Mouse (Mus musculus) forebrain, embryonic 12.5 days (tissue): ENCODE data around the gene Dscam. TPM values are rescaled to one million over a fixed set of nuclear protein-coding genes. Genes with fewer than 3 reads are reported as not detected.

ENCODE experiments used
- ATAC-seq: fragments of 200-750 bp; cut with Nextera tagmentation; 2 replicates; pipeline ENCODE4 v1.8.0; 2017; ENCODE audit warnings: moderate TSS enrichment; ENCODE audit not compliant: low FRiP score
- H3K27ac ChIP-seq: fragments of 300-500 bp; sonication (generic); 2 replicates; pipeline ENCODE4 v1.5.1; 2016; ENCODE audit warnings: mild to moderate bottlenecking
- H3K27me3 ChIP-seq: fragments of 300-500 bp; sonication (generic); 2 replicates; pipeline ENCODE4 v1.6.1; 2016; ENCODE audit warnings: mild to moderate bottlenecking
- H3K36me3 ChIP-seq: fragments of 300-500 bp; sonication (generic); replicated peaks from 2 replicates; pipeline ENCODE4 v1.6.1; 2016; ENCODE audit warnings: mild to moderate bottlenecking
- H3K4me1 ChIP-seq: fragments of 300-500 bp; sonication (generic); 2 replicates; pipeline ENCODE4 v1.6.1; 2016
- H3K4me2 ChIP-seq: fragments of 300-500 bp; sonication (generic); 2 replicates; pipeline ENCODE4 v1.6.1; 2016; ENCODE audit warnings: mild to moderate bottlenecking, moderate library complexity
- H3K4me3 ChIP-seq: fragments of 300-500 bp; sonication (generic); replicated peaks from 2 replicates; pipeline ENCODE4 v1.5.1; 2016; ENCODE audit warnings: mild to moderate bottlenecking
- H3K9ac ChIP-seq: fragments of 300-500 bp; sonication (generic); 2 replicates; pipeline ENCODE4 v1.6.1; 2016; ENCODE audit warnings: mild to moderate bottlenecking
- H3K9me3 ChIP-seq: fragments of 300-500 bp; sonication (generic); 2 replicates; pipeline ENCODE4 v1.6.1; 2016
- WGBS: fragments of 180-500 bp; shearing (Covaris S2); methylation state at CpG from one replicate; pipeline ENCODE4 v1.1.7; 2016; 5-methylcytosine and 5-hydroxymethylcytosine counted together
- polyA plus RNA-seq: library from polyadenylated mRNA; unstranded; fragments of >200 nt; fragmentation: Nextera tagmentation; extraction: Ambion mirVana; gene quantifications from 2 replicates; pipeline ENCODE4 v1.2.1, GENCODE M21; 2016

Gene Dscam
- polyA plus RNA-seq, 1 experiment from 2014 or later: 2.6 TPM

DNA sequence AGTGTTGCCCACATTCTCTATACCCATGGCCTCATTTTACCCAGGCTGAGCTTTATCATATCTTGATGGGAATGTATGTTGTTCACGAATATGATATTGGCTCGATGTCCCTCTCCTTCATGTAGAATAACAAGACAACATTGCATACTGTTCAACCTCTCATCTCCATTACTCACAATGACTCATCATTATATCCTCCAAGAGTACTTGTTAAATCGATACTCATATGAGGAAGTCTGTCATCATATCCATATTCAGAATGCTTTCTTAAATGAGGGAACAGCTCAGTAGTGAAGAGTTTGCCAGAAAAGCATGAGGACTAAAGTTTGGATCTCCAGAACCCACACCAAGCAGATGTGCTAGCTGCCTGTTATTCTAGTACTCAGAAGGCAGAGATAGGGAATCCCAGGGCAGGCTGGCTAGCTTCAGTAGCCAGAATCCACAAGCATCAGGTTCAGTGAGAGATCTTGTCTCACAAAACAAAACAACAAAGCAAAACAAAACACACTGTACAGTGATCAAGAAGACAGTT, 327.7 kb downstream of the Dscam start:
- Histone ChIP-seq H3K4me1 (peaks cover 44% of the 10 kb centered on the region), H3K9ac (no peak overlapping the region), H3K36me3 (no peaks in the 10 kb centered on the region), H3K27ac (peak overlapping the region; percentile 82), H3K27me3 (no peaks in the 10 kb centered on the region), H3K4me2 (no peak overlapping the region), H3K9me3 (no peaks in the 10 kb centered on the region), H3K4me3 (no peak overlapping the region)
- WGBS: 93% methylated on average over 3 of the region's 3 CpGs
- ATAC-seq: no peak

DNA sequence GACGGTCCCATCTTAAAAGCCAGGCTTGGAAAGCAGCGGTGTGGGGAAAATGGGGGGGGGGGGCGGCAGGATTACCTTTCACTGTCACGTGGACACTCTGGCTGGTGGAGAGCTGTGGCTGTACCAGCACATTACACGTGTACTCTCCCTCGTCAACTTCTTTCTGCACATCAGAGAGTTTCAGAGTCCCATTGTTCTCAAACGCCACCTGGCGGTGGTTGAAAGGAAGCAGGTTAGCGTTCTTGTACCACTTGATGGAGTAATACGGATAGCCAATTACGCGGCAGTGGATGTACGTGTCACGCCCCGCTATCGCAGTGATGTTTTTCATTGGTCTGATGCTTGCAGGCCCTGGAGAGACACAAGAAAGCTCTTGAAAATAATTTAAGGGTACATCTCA, 350.9 kb downstream of the Dscam start:
- peak; percentile 69 for ATAC-seq
- Histone ChIP-seq H3K4me3 (no peak overlapping the region), H3K4me2 (no peak overlapping the region), H3K36me3 (no peaks in the 10 kb centered on the region), H3K27ac (no peak overlapping the region), H3K9me3 (no peaks in the 10 kb centered on the region), H3K27me3 (0 out of 2 replicates have a peak, but pooled peaks cover 3% of the 10 kb centered on the region), H3K4me1 (no peaks in the 10 kb centered on the region), H3K9ac (no peak overlapping the region)
- 25% methylated on average over 16 of the region's 16 CpGs for WGBS

DNA sequence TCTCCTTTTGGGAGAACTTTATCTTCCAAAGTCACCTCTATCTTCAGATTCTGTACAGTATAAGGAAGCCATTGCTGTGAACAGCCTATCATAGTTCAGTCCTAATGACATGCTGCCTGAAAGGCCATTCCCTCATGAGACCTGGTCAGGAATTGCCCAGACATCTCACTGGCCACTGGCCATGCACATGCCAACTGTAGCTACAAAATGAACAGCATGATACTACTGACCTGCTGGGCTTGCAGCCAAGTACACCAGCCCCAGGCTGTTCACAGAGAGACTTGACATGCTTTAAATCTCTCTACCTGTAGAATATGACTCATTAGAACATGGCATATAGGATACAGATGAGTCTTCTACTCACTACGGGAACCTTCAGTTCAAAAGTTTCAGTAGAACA, 364.3 kb downstream of the Dscam start:
- H3K4me3 ChIP-seq: no peak overlapping the region
- H3K9me3 ChIP-seq: no peaks in the 10 kb centered on the region
- no peaks in the 10 kb centered on the region for H3K27me3 ChIP-seq
- no peak for ATAC-seq
- H3K27ac ChIP-seq: no peak overlapping the region
- 86% methylated on average over 1 of the region's 1 CpGs for WGBS
- no peak overlapping the region for H3K9ac ChIP-seq
- no peaks in the 10 kb centered on the region for H3K36me3 ChIP-seq
- H3K4me1 ChIP-seq: no peaks in the 10 kb centered on the region
- no peak overlapping the region for H3K4me2 ChIP-seq

DNA sequence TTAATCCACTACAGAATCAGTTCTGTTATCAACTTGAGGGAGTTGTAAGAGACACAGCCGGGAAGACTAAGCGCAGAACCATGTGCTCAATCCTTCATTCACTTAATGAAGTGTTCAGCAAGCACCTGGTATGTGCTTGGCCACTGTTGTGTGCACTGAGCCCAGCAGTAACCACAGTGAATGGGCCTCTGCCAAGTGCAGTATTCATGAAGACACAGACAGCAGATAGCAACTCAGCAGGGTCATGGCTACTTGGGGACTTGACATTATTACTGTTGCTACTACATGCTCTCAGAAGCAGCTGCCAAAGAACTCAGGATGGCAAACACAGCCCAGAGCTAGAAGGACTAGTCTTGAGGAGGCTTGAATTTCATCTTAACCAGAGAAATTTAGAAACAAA, 367.9 kb downstream of the Dscam start:
- ATAC-seq: no peak
- H3K4me3 ChIP-seq: no peak overlapping the region
- no peaks in the 10 kb centered on the region for H3K9me3 ChIP-seq
- no peaks in the 10 kb centered on the region for H3K4me1 ChIP-seq
- H3K36me3 ChIP-seq: no peaks in the 10 kb centered on the region
- no peaks in the 10 kb centered on the region for H3K27me3 ChIP-seq
- no peak overlapping the region for H3K9ac ChIP-seq
- H3K27ac ChIP-seq: no peak overlapping the region
- no peak overlapping the region for H3K4me2 ChIP-seq
- WGBS: 87% methylated on average over 2 of the region's 2 CpGs

DNA sequence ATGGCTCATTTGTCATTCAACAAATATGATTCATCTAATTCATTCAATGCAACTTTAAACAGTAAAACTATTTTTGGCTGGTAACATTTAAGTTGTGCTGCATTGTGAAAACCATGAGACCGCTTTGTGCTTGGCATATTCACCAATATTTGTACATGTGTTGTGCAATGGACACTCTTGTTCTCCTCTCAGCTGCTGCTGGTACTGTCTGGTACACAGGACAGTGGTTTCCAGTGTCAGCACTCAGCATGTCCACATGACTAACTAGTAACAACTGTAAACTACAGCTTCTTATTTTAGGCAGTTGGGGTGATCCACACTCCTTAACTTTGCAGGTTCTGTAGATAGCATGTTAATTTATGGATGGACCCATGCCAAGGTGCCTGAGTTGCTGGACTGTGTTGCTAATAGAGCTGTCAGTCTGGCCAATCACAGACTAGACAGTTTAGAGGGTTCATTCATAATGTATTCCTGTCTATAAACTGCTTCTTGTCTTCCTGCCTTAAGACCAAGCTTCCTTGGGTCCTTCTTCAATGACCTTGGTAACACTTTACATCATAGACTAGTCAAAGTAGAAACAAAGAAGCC, 368.8 kb downstream of the Dscam start:
- no peak overlapping the region for H3K27ac ChIP-seq
- H3K4me1 ChIP-seq: no peaks in the 10 kb centered on the region
- H3K9ac ChIP-seq: no peak overlapping the region
- H3K27me3 ChIP-seq: no peaks in the 10 kb centered on the region
- no peaks in the 10 kb centered on the region for H3K36me3 ChIP-seq
- WGBS: 94% methylated on average over 1 of the region's 1 CpGs
- no peak overlapping the region for H3K4me3 ChIP-seq
- no peaks in the 10 kb centered on the region for H3K9me3 ChIP-seq
- ATAC-seq: no peak
- H3K4me2 ChIP-seq: no peak overlapping the region

DNA sequence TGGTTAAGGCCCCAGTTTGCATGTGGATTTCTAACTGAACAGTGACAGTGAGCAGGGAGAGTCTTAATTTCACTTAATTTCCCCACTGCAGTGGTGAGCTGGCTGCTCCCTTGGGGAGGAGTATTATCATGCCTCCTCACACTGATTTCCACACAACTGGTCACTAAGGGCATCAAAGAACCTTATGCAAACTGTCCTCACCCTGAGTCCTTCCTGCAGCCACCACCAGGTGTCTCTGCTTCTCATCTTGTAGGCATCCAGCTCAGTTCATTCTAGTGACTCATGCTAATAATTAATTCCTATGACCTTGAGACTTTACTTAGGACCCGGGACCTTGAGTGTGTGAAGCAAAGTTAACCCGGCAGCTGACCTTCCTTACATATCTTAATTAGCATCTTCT, 375.1 kb downstream of the Dscam start:
- peaks cover 5% of the 10 kb centered on the region; the same call in 1 of the 2 replicates for H3K4me1 ChIP-seq
- no peaks in the 10 kb centered on the region for H3K9me3 ChIP-seq
- H3K4me3 ChIP-seq: no peak overlapping the region
- H3K36me3 ChIP-seq: no peaks in the 10 kb centered on the region
- H3K27me3 ChIP-seq: no peaks in the 10 kb centered on the region
- 39% methylated on average over 2 of the region's 2 CpGs for WGBS
- no peak overlapping the region for H3K9ac ChIP-seq
- no peak overlapping the region for H3K4me2 ChIP-seq
- ATAC-seq: no peak
- no peak overlapping the region for H3K27ac ChIP-seq

DNA sequence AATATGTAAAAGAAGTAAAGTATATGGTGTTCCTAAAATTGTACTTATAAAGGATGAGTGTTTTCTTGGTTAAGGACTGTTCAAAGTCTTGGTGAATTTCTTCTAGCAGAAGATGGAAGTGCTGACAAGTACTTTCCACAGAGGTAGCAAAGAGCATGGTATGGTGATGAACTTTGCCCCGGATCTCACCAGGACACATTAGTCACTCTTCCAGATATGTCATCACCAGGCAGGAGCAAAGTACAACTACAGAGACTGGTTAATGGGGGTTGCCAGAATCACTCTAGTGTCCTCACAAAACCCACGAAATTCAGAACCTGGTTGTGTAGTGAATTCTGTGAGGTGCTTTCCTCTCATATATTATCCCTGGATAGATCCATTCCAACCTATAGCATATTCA, 379.2 kb downstream of the Dscam start:
- peaks cover 10% of the 10 kb centered on the region for H3K4me1 ChIP-seq
- no peak for ATAC-seq
- no peak overlapping the region for H3K4me2 ChIP-seq
- no peak overlapping the region for H3K9ac ChIP-seq
- 76% methylated on average over 2 of the region's 2 CpGs for WGBS
- H3K9me3 ChIP-seq: no peaks in the 10 kb centered on the region
- no peak overlapping the region for H3K4me3 ChIP-seq
- H3K27me3 ChIP-seq: no peaks in the 10 kb centered on the region
- no peak overlapping the region for H3K27ac ChIP-seq
- no peaks in the 10 kb centered on the region for H3K36me3 ChIP-seq

DNA sequence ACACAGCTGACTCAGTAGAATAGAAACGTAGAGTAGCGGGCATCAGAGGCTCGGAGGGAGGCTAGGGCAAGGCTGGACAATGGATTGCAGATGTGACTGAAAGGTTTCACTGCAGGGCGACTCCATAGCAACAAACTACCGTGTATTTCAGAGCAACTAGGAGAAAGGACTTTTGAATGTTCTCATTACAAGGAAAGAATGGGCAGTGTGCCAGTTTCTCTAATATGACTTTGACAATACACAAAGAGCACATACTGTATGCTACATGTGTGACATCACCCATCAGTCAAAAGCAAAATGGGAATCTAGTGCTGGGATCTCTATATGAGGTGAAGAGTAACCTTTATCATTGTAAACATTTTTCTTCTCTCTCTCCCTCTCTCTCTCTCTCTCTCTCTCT, 382.3 kb downstream of the Dscam start:
- H3K36me3 ChIP-seq: no peaks in the 10 kb centered on the region
- H3K4me1 ChIP-seq: peaks cover 5% of the 10 kb centered on the region
- H3K27ac ChIP-seq: no peak overlapping the region
- no peak overlapping the region for H3K4me3 ChIP-seq
- ATAC-seq: no peak
- 48% methylated on average over 5 of the region's 5 CpGs for WGBS
- H3K27me3 ChIP-seq: no peaks in the 10 kb centered on the region
- H3K4me2 ChIP-seq: no peak overlapping the region
- no peaks in the 10 kb centered on the region for H3K9me3 ChIP-seq
- H3K9ac ChIP-seq: no peak overlapping the region

DNA sequence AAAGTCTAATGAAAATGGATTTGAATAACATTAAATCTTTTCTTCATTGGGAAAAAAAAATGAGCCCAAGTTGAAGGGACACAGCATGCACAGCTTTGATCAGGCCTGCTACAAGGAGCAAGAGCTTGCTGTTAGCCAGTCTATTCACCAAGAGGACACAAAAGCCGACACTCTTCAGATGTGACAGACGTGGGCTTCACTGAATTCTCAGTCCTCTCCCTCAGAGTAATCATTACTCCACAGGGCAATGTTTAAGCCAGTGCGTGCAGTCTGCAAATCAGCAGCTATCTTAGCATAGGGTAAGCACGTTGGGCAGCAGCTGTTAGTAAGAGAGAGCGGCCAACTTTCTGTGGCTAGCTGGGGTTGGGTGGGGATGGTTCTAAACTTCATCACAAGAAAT, 391.5 kb downstream of the Dscam start:
- peak; percentile 67 for ATAC-seq
- H3K4me2 ChIP-seq: no peak overlapping the region
- no peak overlapping the region for H3K9ac ChIP-seq
- H3K36me3 ChIP-seq: no peaks in the 10 kb centered on the region
- H3K4me1 ChIP-seq: peaks cover 18% of the 10 kb centered on the region
- no peak overlapping the region for H3K4me3 ChIP-seq
- peak overlapping the region; percentile 70 for H3K27ac ChIP-seq
- no peaks in the 10 kb centered on the region for H3K9me3 ChIP-seq
- WGBS: 32% methylated on average over 5 of the region's 5 CpGs
- no peaks in the 10 kb centered on the region for H3K27me3 ChIP-seq

DNA sequence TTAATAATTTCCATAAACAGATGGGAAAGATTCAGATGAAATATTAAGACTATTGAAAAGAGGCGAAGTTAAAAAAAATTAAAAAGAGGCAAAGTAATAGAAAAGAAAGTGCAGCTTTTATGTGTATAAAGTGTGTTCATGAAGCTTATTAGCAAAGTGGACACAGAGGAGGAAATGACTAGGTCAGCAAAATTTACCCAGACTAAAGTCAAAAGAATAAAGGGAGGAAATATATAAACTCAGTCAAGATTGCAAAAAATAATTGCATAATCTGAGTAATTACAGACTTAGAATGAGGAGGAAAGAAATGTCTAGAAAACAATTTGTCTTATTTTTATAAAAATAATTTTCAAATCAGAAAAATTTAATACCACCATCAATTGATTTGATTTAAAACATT, 396.3 kb downstream of the Dscam start:
- Histone ChIP-seq H3K27me3 (no peaks in the 10 kb centered on the region), H3K4me2 (no peak overlapping the region), H3K9me3 (no peaks in the 10 kb centered on the region), H3K9ac (no peak overlapping the region), H3K36me3 (no peaks in the 10 kb centered on the region), H3K4me1 (peaks cover 11% of the 10 kb centered on the region), H3K27ac (no peak overlapping the region), H3K4me3 (no peak overlapping the region)
- WGBS: 98% methylated on average over 1 of the region's 1 CpGs
- ATAC-seq: no peak

DNA sequence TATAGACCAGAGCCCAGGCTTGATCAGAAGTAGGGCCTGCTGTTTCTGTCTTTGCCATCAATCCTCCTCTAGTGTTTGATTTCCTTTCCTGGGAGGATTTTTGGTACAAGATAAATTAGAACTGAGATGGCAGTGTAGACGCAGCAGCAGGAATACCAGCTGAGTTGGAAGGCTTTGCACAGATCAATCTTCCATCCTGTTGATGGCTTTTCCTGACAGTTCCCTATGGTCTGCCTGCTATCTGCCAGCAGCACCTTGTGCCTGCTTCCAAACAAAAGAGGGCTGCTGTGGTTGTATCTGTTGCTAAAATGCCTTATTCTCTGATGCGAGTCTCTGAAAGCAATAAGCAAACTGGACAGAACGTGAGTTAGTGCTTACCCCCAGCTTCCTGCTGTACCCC, 402.6 kb downstream of the Dscam start:
- H3K27me3 ChIP-seq: no peaks in the 10 kb centered on the region
- H3K9ac ChIP-seq: no peak overlapping the region
- no peak for ATAC-seq
- H3K36me3 ChIP-seq: no peaks in the 10 kb centered on the region
- H3K4me3 ChIP-seq: no peak overlapping the region
- no peak overlapping the region for H3K27ac ChIP-seq
- H3K4me1 ChIP-seq: peaks cover 6% of the 10 kb centered on the region; the same call in 1 of the 2 replicates
- 71% methylated on average over 3 of the region's 3 CpGs for WGBS
- H3K9me3 ChIP-seq: no peaks in the 10 kb centered on the region
- no peak overlapping the region for H3K4me2 ChIP-seq

DNA sequence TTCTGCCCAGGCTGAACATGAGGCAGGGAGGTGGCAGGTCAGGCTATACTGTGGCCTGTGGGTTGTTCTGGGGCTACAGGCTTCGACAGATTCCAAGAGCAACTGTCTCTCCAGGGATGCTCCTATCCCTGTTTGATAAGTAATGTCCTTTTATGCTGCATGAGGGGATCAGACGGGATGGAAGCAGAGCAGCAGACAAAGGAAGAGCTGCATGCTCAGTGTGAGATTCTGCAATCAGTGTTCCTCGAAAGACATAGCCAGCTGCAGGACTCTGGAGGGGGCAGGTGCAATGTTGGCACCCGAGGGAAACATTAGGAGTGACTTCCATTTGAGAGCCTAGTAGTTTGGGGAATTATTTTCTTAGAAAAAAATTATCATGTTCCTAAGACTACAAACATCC, 403.0 kb downstream of the Dscam start:
- Histone ChIP-seq H3K4me1 (peaks cover 6% of the 10 kb centered on the region; the same call in 1 of the 2 replicates), H3K27ac (no peak overlapping the region), H3K27me3 (no peaks in the 10 kb centered on the region), H3K9ac (no peak overlapping the region), H3K36me3 (no peaks in the 10 kb centered on the region), H3K4me2 (no peak overlapping the region), H3K4me3 (no peak overlapping the region), H3K9me3 (no peaks in the 10 kb centered on the region)
- WGBS: 28% methylated on average over 4 of the region's 4 CpGs
- ATAC-seq: no peak

DNA sequence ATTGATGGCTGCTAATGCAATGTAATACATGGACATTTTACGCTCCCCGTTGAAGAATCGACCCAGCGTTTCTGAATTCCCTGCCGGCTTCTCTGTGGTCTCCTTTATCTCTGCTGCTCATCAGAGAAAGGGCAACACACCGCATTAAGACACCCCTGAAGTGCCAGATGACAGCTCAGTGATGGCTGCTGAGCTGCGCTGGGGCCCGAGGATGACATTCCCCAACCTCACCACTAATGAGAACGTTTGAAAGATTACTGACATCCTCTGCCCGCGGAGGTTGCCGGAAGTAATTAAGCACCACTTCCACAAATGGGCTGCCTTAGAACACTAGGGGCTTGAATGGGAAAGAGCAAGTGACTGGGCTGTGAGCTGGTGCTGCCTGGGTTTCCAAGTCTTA, 409.3 kb downstream of the Dscam start:
- Histone ChIP-seq H3K9me3 (no peaks in the 10 kb centered on the region), H3K4me2 (no peak overlapping the region), H3K4me3 (no peak overlapping the region), H3K36me3 (no peaks in the 10 kb centered on the region), H3K27me3 (peaks cover 7% of the 10 kb centered on the region; the same call in 1 of the 2 replicates), H3K27ac (peak overlapping the region; percentile 69), H3K9ac (no peak overlapping the region), H3K4me1 (peaks cover 45% of the 10 kb centered on the region)
- ATAC-seq: peak; percentile 69
- 26% methylated on average over 12 of the region's 12 CpGs for WGBS
